Mouse (Mus musculus): ENCODE results near the gene Rergl. TPM values are rescaled to one million over a fixed set of nuclear protein-coding genes. Genes with fewer than 3 reads are reported as not detected.

The Rergl gene
- total RNA-seq (2021): 1 to 10 TPM in 1 of 2 experiments, under 1 TPM in 1; 0.43 to 1.3 TPM
- long read RNA-seq, experiment 1: 0 reads
- long read RNA-seq, experiment 2: 0 reads

DNA sequence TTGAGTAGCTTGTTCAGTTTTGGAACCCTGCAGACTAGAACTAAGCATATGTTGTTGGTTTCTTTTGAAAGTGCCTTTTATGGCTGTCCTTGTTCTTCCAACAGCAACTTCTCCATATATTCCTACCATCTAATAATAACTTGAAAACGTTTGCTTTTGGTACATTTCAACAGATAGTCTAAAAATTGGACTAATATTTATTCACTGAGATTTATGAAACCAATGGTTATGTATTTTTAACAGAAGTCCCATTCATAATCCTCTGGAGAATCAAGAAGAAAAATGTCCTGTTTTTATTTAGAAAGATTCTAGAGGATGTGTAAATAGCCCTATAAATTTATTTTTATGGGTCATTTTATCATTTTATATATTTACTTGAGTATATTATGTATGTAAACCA, at the start of gene Rergl:
TSS of gene Rergl (minus strand) at position 101 of the 400 bp plus-strand sequence.
- intact Hi-C loops (cut with DNase I; ENCODE audit: low total_unique reads): no loop called here
- DNase-seq: no peak

DNA sequence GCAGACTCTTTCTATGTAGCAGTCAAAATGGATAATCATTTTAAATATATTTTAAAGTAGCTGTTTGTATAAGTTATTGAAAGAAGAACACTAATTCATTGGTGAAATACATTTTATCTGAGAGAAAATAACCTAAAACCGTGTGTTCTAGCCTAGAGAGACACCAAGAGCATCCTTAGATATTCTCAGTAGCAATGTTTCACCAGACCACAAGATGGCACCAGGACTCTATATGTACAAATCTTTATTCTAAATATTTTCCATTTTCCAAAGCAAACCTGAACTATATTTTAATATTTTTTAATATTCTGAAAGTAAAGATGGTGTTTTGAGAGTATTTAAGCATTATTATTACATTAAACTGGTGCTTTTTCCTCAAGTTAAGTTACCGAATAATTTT, 36.7 kb upstream of the Rergl start:
- DNase-seq: no peak
- intact Hi-C loops (cut with DNase I; ENCODE audit: low total_unique reads): no loop called here

DNA sequence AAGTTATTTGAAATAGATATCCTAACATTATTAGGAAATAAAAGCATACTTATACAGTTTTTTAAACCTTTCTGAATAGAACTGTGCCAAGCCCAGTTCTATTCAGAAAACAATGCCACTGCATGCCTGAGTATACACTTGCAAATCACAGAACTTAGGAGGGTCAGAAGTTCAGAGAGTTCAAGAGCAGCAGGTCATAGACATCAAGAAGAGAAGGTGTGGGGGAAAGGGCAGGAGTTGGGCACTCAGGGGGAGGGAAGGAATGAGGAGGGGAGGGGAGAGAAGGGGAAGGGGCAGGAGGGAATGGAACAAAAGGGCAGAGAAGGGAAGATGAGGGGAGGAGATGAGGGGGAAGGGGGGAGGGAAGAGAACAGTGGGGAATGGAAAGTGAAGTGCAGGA, 23.6 kb upstream of the Rergl start:
- intact Hi-C loops (cut with DNase I; ENCODE audit: low total_unique reads): no loop called here
- no peak for DNase-seq

DNA sequence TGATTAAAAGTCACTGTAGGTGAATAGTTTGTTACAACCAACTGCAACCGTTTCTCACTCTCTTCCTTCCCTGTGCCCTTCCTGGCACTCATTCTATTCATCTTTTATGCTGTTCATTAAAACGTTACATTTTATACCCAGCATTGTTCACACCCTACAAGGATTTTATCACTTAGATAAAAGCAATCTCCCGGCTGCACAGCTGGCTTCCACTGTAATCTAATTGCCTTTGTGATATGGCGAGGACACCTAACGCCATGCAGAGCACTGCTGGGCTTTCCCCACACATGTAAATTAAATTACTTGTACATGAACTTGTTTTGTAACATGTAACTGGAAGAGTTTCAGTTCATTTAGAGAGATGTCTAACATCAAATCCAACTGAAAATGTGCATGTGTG, 22.5 kb upstream of the Rergl start:
- intact Hi-C loops (cut with DNase I; ENCODE audit: low total_unique reads): no loop called here
- DNase-seq: no peak

DNA sequence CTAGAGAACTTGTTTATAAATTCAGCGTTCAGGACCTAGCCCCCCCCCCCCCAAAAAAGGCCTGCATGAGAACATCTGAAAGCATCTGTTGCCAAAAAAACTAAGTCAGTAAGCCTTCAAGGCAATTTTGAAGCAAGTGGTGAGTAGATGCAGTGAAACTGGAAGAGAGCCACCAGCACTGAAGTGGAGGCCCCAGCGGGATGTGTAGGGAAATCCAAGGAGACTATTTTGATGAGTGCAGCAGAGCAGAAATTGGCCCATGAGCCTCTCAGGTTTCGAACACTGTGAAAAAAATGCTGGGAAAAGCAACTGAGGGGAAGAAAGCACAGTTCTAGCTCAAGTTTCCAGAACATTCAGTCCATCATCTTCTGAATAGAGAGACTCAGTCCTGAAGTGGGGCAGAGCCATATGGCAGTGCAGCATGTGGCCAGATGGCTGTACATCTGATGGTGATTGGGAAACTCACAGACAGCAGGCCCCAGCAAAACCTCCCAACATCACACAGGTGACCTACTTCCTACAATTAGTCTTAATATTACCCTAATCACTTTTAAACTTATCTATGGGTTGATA, 13.2 kb upstream of the Rergl start:
- DNase-seq: no peak
- intact Hi-C loops (cut with DNase I; ENCODE audit: low total_unique reads): no loop called here

DNA sequence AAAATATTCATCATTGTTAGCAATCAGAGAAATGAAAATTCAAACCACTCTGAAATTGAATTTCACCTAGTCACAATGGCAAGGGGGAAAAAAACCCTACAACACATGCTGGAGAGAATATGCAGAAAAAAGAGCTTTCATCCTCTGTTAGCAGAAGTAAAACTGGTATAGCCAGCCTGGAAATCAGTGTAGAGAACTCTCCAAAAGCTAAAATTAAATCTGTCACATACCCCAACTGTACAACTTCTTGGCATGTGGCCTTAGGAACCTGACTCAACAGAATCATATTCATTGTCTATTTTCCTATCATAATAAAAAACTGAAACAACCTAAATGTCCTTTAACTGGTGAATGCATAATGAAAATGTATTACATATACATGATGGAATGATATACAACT, 22.0 kb downstream of the Rergl start:
- intact Hi-C loops (cut with DNase I; ENCODE audit: low total_unique reads): no loop called here
- no peak for DNase-seq

DNA sequence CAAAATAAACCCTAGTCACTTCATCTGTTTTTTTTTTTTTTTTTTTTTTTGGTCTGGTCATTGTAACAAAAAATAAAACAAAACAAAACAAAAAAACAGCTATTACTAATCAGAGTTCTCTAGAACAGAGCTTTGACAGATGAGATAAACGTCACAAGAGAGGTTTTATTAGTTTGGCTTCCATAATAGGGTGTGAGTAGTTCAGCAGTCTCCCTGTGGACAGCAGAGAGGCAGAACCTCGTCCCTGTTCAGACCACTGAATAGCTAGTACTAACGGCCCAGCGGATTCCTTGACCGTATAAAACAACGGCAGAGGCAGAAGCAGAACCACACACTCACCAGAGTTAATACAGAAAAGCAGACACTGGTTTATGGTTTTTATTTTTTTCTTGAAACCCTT, 36.8 kb downstream of the Rergl start:
- intact Hi-C loops (cut with DNase I; ENCODE audit: low total_unique reads): no loop called here
- no peak for DNase-seq

DNA sequence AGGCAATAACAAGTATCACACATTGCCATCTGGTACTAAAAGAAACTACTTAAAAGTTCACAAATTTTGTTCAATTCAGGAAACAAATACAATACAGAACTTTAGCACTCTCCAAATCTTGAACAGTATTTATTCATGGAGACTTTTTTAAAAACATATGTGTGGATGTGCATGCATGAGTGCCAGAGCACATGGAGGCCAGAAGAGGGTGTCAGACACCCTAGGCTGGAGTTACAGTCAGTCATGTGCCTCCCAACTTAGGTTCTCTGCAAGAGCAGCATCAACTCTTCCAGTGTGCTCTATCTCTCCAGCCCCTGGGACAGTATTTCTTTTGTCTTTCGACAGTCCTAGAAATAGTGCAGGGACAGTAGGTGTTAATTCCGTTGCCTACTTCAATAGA, 37.5 kb downstream of the Rergl start:
- no peak for DNase-seq
- intact Hi-C loops (cut with DNase I; ENCODE audit: low total_unique reads): no loop called here

DNA sequence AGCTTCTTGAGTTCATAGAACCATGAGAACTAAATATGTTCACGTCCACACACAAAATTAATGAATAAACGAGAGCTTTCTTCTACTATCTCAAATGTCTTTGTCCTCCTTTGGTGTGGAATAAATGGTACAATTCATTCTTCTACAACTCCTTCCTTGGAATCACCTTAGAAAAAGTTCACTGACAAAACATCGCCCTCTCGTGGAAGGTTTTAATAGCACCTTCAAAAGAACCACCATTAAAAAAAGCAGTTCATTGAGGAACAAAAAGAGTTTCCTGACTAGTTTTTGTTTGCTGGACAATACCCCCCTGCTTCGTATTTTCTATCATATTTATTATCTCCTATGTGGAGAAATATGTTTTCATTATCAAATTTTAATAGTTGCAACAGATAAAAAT, 40.7 kb downstream of the Rergl start:
- DNase-seq: no peak
- intact Hi-C loops (cut with DNase I; ENCODE audit: low total_unique reads): no loop called here

DNA sequence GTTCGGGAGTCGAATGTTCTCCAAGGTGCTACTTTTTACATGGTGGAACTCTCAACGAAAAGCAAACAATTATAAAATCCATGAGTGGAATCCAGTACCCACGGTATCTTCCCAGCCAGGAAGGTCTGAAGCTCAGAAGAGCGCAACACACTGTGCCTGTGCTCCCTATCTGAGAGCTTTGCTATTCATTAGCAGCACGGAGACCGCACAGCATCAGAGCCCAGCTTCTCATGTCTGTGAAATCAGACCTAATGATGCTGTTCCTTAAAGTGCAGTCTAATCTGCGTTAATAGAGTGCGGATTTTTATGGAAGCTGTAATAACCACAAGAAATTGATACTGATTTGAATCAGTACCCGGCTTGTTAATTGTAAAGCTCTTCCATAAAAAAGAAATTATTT, 41.3 kb downstream of the Rergl start:
- DNase-seq: no peak
- intact Hi-C loops (cut with DNase I; ENCODE audit: low total_unique reads): no loop called here

DNA sequence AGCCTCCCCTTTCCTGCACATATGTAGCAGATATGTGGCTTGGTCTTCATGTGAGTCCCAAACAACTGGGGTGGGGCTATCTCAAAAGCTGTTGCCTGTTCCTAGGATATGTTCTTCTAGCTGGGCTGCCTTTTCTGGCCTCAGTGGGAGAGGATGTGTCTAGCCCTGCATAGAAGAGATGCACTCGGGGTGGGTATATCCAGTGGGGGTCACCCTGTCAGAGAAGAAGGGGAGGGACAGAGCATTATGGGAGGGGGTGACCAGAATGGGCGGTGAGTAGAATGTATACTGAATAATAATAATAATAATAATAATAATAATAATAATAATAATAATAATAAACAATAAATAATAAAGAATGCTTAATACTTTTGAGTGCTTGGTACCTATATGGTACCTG, 57.8 kb downstream of the Rergl start:
- DNase-seq: no peak
- intact Hi-C loops (cut with DNase I; ENCODE audit: low total_unique reads): no loop called here

Other genes with a start within 250 kb of the Rergl start
- under 1 TPM in 1 of 2 experiments, not detected in 1; 0.07 TPM for gene Pik3c2g, start 85.2 kb upstream of the Rergl start, total RNA-seq (2021)

Data from gastrocnemius, postnatal 14 days (tissue).